Mouse (Mus musculus) lung, postnatal 25 days (tissue): Measurements from ENCODE around the gene Maml2.
A peak's percentile ranks its signal among the peaks of the same experiment; 100 is the strongest.

Experiments
- DNase-seq: peaks from one replicate; pipeline ENCODE4 v3.0.0; 2022; ENCODE audit warnings: low spot score

Maml2 gene

DNA sequence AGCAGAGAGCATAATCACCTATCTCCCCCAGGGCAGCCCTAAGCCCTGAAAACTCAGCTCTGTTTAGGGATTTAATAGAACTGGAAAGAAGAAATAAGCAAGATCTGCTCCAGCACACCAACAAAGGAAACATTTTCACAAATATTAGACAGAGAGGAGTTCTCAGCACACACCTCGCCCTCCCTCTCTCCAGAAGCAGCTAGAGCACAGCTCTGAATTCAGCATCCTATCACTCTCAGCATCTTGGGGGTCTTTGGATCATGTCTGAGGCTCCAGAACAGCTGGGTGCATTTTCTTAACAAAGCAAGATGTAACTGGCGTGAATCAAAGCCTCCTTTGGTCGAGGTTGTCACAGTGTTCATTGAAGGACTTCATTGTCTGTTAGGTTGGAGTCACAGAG is 12.5 kb downstream of the Maml2 start:
- no peak for DNase-seq

DNA sequence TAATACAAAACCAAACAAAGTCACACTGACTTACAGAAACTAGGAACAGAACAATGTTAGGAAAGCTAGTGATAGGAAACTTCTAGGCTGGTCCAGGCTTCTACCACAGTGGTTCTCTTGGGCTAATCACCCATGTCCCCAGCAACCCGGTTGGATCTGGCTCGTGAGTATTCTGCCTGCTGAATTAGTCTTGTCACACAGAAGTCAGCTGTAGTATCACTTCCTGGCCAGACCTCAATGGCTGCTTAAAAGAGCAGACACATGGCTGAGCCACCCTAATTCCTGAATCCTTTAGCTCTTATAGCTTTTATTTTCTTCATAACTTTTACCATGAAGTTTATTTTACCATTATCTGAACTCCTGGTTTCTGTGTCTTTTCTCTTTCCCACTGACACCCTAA is 13.3 kb downstream of the Maml2 start:
- no peak for DNase-seq

GRCm38 (mm10) chr9:13313923-13314322 is 16.2 kb downstream of the Maml2 start:
- no peak for DNase-seq

GRCm38 (mm10) chr9:13314577-13315004 is 16.8 kb downstream of the Maml2 start:
- no peak for DNase-seq

DNA sequence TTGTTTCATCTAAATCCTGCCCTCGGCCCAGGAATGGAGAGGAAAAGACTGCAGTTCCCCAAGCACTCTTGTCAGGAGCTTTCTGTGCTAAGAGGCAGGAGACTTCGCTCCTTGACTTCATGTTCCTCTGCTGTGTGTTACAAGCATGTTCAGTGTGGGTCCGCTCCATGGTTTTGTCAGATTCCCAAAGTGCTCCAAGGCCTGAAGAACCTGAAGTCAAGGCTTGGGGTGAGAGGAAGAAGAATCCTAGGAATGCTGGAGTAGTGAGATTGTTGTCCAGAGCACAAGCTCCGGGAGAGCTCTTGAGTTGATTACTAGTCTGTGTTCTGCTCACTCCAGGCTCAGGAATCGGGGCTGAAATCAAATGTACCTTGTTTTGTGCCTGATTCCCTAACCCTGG is 17.6 kb downstream of the Maml2 start:
- peak; percentile 34 for DNase-seq

DNA sequence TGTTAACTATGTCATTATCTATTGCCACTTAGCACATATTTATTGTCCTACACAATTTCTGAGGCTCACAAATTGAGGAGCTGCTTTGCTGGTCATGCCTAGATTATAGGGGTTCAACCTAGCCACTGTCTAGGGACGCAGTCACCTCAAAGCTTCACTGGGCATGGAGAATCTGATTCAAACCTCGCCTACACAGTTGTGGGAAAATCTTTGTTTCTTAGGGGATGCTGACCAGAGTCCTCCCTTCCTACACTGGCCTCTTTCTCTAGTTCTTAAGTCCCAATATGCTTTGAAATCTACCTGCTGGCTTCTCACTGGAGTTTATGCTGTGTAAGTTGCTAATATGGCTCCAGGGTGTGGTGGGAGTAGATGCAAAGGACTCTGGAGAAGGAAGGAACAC is 21.8 kb downstream of the Maml2 start:
- DNase-seq = no peak

- no peak for DNase-seq
These were observed 23.1 kb downstream of the Maml2 start for GRCm38 (mm10) chr9:13320800-13321364.

DNA sequence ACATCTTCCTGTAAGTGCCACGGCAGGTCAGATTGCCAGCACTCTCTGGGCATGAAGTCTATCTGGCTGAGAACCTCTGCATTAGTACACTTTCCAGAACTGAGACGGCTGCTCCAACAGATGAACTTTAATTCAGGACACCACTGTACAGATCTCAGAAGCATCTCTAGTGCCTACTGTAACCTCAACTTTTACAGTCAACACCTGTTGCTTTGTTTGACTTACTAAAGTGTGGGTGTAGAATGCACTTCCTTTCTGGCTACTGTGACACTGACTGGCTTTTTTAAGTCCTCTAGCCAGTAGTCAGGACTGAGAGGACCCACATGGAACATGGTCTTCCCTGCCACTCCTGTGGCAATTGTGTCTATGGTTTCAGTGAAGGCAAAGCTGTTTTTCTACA is 25.3 kb downstream of the Maml2 start:
- DNase-seq = no peak

DNA sequence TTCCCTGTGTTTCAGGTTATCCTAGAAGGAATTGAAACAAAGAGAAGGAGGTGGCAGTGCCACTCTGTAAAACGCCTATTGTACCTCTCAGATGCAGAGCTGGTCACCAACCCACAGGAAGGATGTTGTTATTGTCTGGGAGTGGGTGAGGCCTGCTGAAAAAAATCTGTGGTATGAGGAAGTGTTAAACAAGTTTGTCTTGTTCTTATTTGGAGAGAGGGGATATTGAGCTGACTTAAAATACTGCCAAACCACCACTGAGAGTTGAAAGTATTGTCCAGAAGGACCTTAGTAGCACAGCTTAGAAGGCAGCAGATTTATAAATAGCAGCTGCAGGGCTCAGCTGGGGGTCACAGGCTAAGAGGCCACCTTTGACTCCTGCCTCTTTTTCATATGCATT is 25.9 kb downstream of the Maml2 start:
- DNase-seq = peak; percentile 82

GRCm38 (mm10) chr9:13414230-13414766 is 116.5 kb downstream of the Maml2 start:
- no peak for DNase-seq

- peak; percentile 75 for DNase-seq
These were observed 127.5 kb downstream of the Maml2 start for GRCm38 (mm10) chr9:13425031-13425940.

GRCm38 (mm10) chr9:13429477-13430125 is 131.8 kb downstream of the Maml2 start:
- no peak for DNase-seq

GRCm38 (mm10) chr9:13430302-13430701 is 132.5 kb downstream of the Maml2 start:
- DNase-seq = peak; percentile 53

GRCm38 (mm10) chr9:13430744-13431143 is 133.0 kb downstream of the Maml2 start:
- DNase-seq = no peak

GRCm38 (mm10) chr9:13431646-13432045 is 133.9 kb downstream of the Maml2 start:
- no peak for DNase-seq

DNA sequence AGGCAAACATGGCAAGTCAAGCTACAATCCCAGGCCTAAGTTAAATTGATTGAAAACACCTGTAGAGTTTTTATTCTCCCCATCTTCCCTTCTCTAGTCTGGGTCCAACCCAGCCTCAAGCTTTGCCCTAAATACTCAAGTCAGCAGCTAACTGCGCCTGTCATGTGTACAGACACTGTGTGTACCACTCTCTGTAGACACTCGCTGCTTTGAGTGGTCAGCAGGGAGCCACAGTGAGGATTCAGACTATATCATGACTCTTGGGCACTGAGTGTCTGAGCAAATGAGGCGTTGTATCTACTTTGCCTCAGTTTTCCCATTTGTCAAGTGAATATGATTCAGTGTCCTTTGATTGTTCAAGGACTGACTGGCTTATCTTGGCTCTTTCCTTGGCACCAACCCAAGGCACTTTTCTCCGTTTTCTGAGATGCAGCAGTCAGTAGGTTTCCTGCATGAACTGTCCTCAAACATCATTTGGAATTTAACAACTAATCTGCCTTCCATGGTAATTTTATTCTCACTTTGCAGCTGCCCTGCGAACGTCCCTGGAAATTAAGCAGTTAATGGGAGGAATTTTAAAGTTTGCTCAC is 135.8 kb downstream of the Maml2 start:
- no peak for DNase-seq

DNA sequence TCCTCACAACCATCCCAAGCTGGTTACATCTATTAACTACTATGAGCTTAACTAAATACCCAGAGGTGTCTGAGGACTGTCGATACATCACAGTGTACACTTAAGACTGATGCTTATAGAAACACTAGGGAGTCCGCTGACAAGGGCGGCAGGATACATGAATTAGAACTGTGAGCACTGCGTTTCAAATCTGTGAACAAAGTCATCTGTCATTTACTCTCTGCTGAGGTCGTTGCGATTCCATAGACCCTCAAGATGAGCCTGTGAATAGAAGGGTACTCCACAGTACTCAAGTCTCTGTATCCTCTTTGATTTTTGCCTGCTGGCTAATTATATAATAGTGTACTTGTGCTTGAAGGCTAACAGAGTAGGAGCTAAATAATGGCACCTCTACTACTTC is 143.2 kb downstream of the Maml2 start:
- no peak for DNase-seq

GRCm38 (mm10) chr9:13442012-13442735 is 144.4 kb downstream of the Maml2 start:
- DNase-seq = peak; percentile 34

DNA sequence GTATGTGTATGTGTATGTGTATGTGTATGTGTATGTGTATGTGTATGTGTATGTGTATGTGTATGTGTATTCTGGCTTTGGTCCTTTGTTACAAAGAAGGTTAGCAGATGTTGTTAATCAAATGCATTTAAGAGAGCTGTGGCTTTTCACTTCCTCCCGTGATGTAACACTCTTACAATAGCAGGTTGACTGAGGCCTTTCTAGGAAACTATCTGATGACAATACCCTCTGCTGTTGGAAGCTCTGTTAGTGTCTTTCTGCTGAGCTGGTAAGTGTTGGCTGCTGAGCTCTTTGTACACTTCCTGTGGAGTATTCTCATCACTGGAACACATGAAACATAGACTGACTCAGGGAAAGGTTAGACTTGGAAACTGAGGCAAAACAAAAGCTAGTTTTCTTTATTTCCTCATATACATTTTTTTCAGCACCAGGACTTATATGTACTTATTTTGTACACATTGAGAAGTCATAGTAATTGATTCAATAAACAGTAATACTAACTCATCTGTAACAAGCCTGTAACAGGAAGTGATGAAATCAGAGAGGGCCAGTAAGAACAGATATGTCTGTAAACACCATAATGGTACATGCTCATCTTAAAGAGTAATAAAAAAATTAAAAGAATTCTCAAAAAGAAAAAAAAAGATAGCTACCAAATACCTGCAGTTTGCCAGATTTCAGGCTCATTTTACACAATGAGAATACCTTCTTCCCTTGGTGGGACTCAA is 145.9 kb downstream of the Maml2 start:
- peak; percentile 50 for DNase-seq

DNA sequence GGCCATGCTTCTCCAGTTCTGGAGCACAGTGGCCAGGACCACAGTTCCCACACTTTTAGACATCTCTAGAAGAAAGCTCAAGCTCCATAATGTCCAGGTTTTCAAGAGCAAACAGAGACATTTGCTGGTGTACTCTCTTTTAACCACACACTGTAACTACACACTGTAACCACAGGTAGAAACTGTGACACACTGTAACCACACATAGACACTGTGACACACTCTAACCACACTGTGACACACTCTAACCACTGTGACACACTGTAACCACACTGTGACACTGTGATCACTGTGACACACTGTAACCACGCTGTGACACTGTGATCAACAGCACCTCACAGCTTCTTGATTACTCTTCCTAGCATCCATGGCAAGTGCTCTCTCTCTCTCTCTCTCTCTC is 148.5 kb downstream of the Maml2 start:
- DNase-seq = no peak

- DNase-seq = no peak
These were observed 149.0 kb downstream of the Maml2 start, which contains the start of gene Gm17571 for GRCm38 (mm10) chr9:13446703-13447285. Gene Gm17571, minus strand, starts transcription at chr9:13446753.
